Mouse (Mus musculus) neural tube, postnatal 0 days (tissue): ENCODE measurements around the gene Gm12800. TPM values are rescaled to one million over a fixed set of nuclear protein-coding genes. Genes with fewer than 3 reads are reported as not detected.

Source experiments
- polyA plus RNA-seq: library from polyadenylated mRNA; unstranded; fragments of >200 nt; fragmentation: Nextera tagmentation; extraction: Ambion mirVana; gene quantifications from 2 replicates; pipeline ENCODE4 v1.2.1, GENCODE M21; 2015

Gm12800 gene
- not detected in 2 replicates for polyA plus RNA-seq

GRCm38 (mm10) chr4:101908821-101909220 lies at the start of gene Gm12800:
Gene Gm12800, plus strand, starts transcription at chr4:101909121.

GRCm38 (mm10) chr4:101893656-101894420 lies 15.1 kb upstream of the Gm12800 start, which contains the start of gene C130073F10Rik:
Gene C130073F10Rik, minus strand, starts transcription at chr4:101893789.

DNA sequence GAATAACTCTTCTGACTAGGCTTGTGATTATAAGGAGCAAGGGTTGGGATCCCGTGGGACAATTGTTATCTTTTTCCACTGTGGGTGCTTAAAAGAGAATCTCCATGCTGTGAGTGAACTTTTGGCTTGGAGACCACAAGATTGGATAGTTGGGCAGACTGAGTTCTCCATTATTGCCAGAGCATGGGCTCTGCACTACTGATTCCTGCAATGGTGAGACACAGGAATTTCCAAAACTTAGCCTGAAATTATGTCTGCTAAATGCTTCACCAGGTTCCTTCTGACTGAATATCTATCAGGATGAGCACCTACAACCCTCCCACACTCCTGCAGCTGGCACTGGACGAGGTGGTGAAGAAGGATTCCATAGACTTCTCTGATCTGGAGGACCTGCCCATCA lies 31.2 kb downstream of the Gm12800 start, which contains the start of gene Gm12794:
Gm12794 (plus strand) TSS at position 301 of the 400 bp plus-strand sequence.

Other genes with a start within 250 kb of the Gm12800 start
- gene Lepr, start 191.7 kb upstream of the Gm12800 start, polyA plus RNA-seq: 2.4 and 3.0 TPM in 2 replicates
- not detected in 2 replicates for gene B020004J07Rik, start 65.1 kb upstream of the Gm12800 start, polyA plus RNA-seq
- not detected in 2 replicates for gene C130073F10Rik, start 15.3 kb upstream of the Gm12800 start, polyA plus RNA-seq
- not detected in 2 replicates for gene Gm12794, start 31.3 kb downstream of the Gm12800 start, polyA plus RNA-seq
- gene Gm12790, start 71.9 kb downstream of the Gm12800 start, polyA plus RNA-seq: not detected in 2 replicates
- gene Gm12789, start 77.5 kb downstream of the Gm12800 start, polyA plus RNA-seq: not detected in 2 replicates
- 47.5 and 52.6 TPM in 2 replicates for gene Pde4b, start 178.4 kb downstream of the Gm12800 start, polyA plus RNA-seq